Mouse (Mus musculus) E14TG2a.4 (cell line): ENCODE measurements around the gene Lrrc3c.

ENCODE experiments used
- CTCF ChIP-seq: conservative IDR thresholded peaks from 2 replicates; pipeline ENCODE4 v1.5.1; 2014; ENCODE audit warnings: low read length
- NANOG ChIP-seq: IDR thresholded peaks from 2 replicates; pipeline ENCODE4 v1.6.1; 2014; ENCODE audit warnings: borderline replicate concordance, low read length, mixed read lengths
- POU5F1 ChIP-seq: IDR thresholded peaks from 2 replicates; pipeline ENCODE4 v1.6.1; 2014; ENCODE audit warnings: low read length, borderline replicate concordance

DNA sequence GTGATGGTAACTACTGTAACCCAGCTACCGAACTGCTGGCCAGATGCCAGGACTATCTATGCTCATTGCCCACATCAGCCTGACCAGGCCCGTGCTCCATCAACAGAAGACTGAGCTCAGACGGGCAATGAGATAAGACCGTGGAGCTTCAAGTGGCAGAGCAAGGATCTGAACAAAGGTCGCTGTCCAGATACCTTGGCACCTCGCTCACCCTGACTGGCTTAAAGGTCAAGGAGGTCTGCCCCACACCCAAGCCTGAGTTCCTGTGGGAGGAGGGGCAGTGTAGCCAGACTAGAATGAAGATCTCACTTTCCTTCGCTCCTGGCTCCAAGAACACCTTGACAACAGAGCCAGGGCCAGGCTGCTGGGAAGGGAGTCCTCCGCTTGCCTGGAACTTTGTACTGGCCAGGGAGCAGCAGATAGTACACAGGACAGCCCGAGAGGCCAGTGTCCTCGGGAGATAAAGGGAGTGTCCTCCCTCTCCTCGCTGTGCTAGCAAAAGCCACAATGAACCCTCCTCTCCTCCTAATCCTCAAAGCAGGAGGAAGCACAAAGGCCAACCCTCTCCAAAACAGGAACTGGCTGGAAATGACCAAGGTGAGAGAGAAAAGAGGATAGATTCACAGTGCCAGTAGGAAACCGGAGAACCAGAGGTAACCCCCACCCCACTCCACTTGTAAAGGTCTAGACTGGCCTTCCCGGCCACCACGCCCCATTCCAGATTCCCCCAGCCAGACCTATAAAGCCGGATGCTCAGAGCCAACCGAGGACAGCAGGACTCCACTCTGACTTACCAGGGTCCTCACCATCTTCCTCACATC, 17.6 kb upstream of the Lrrc3c start:
- TF ChIP-seq CTCF (no peak), POU5F1 (no peak), NANOG (no peak)
